Mouse (Mus musculus) lung, adult 10 weeks (tissue): Measurements from ENCODE around the gene Insm1. TPM values are rescaled to one million over a fixed set of nuclear protein-coding genes. Genes with fewer than 3 reads are reported as not detected.

Source experiments
- polyA plus RNA-seq: library from polyadenylated mRNA; stranded (reverse); fragments of 350-450 nt; fragmentation: Illumina TruSeq; extraction: RNeasy Lipid Tissue Mini Kit (QIAGEN cat#74804); gene quantifications from one replicate; pipeline ENCODE4 v1.2.3, GENCODE M21; 2014; ENCODE audit warnings: low read depth, low replicate concordance; ENCODE audit not compliant: insufficient read depth

Gene Insm1
- polyA plus RNA-seq: 0.07 TPM

DNA sequence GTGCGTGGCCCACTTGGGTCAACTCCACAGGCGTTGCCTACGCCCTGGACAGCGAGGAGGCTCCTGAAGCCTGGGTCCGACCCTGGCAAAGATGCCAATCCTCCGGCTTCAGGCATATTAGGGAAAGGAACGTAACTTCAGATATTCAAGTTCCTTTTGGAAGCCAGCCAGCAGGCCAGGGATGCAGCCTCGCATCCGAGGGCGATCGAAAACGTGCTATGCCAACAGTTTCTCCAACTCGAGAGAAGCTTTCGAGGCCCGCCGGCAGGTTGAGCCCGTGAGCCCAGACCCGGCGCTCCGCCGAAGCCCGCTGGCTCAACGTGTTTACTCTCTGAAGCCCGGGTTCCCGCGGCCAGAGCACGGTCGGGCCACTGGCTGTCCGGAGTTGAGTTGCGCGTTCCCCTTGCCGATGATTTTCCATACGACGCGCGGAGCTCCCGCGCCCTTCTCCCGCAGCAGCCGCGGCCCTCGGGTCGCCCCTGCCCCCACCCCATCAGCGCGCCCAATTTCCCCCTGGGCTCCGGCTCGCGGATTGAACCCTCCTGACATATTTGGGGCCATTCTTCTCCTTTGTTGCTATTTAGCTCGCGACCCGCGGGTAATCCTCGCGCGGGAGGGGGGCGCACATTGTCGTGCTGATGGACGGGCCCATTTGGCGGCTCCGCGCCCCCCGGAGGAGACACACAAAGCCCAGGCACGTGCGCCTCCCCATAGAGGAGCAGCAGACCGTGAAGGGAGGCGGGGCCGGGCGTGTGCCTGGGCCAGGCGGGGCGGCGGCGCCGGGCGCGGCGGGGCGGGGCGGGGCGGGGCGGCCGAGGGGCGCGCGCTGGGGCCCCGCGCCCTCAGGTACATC lies at the start of gene Insm1:
Gene Insm1 (plus strand): TSS at position 846 of the 853 bp plus-strand sequence.

